Mouse (Mus musculus) midbrain, postnatal 0 days (tissue): ENCODE measurements around the gene Triobp. TPM values are rescaled to one million over a fixed set of nuclear protein-coding genes. Genes with fewer than 3 reads are reported as not detected.

Experiments used
- ATAC-seq: fragments of 200-750 bp; cut with Nextera tagmentation; 2 replicates; pipeline ENCODE4 v1.8.0; 2017; ENCODE audit warnings: moderate number of reproducible peaks, mild to moderate bottlenecking, moderate TSS enrichment, moderate library complexity; ENCODE audit not compliant: low FRiP score
- DNase-seq: peaks from one replicate; pipeline ENCODE4 v3.0.0-alpha.2; 2015; ENCODE audit warnings: low spot score
- H3K27ac ChIP-seq: fragments of 300-500 bp; sonication (generic); 2 replicates; pipeline ENCODE4 v1.5.1; 2014; ENCODE audit warnings: low read depth, mild to moderate bottlenecking, low read length, mixed read lengths
- H3K27me3 ChIP-seq: fragments of 300-500 bp; sonication (generic); 2 replicates; pipeline ENCODE4 v1.6.1; 2014; ENCODE audit warnings: low read length, control low read depth, mixed read lengths; ENCODE audit not compliant: insufficient read depth
- H3K36me3 ChIP-seq: fragments of 300-500 bp; sonication (generic); 2 replicates; pipeline ENCODE4 v1.6.1; 2014; ENCODE audit warnings: low read length, control low read depth, mixed read lengths; ENCODE audit not compliant: insufficient read depth
- H3K4me1 ChIP-seq: fragments of 300-500 bp; sonication (generic); 2 replicates; pipeline ENCODE4 v1.6.1; 2014; ENCODE audit warnings: mild to moderate bottlenecking, control low read depth, antibody characterized with exemption, low read length, mixed read lengths; ENCODE audit not compliant: insufficient read depth
- H3K4me2 ChIP-seq: fragments of 300-500 bp; sonication (generic); 2 replicates; pipeline ENCODE4 v1.6.1; 2014; ENCODE audit warnings: low read depth, mild to moderate bottlenecking, low read length, mixed read lengths; ENCODE audit not compliant: poor library complexity, severe bottlenecking
- H3K4me3 ChIP-seq: fragments of 300-500 bp; sonication (generic); 2 replicates; pipeline ENCODE4 v1.5.1; 2014; ENCODE audit warnings: low read depth, mild to moderate bottlenecking, low read length, moderate library complexity
- H3K9ac ChIP-seq: fragments of 300-500 bp; sonication (generic); replicated peaks from 2 replicates; pipeline ENCODE4 v1.6.1; 2014; ENCODE audit warnings: mild to moderate bottlenecking, low read length, moderate library complexity, mixed read lengths; ENCODE audit not compliant: poor library complexity, severe bottlenecking
- H3K9me3 ChIP-seq: fragments of 300-500 bp; sonication (generic); 2 replicates; pipeline ENCODE4 v1.6.1; 2016; ENCODE audit warnings: low read length, control low read depth
- CTCF ChIP-seq: IDR thresholded peaks from 2 replicates; pipeline ENCODE4 v1.5.1; 2016; ENCODE audit warnings: antibody characterized with exemption, mild to moderate bottlenecking
- WGBS: fragments of 180-500 bp; shearing (Covaris S2); extraction: QIAGEN DNeasy Blood & Tissue Kit; methylation state at CpG from one replicate; pipeline ENCODE4 v1.1.7; 2014; 5-methylcytosine and 5-hydroxymethylcytosine counted together
- polyA plus RNA-seq: library from polyadenylated mRNA; unstranded; fragments of >200 nt; fragmentation: Nextera tagmentation; extraction: Ambion mirVana; gene quantifications from 2 replicates; pipeline ENCODE4 v1.2.1, GENCODE M21; 2015
- total RNA-seq: library from RNA; depleted of rRNA; stranded (reverse); fragments of >200 nt; gene quantifications from 2 replicates; pipeline ENCODE4 v1.2.3, GENCODE M21; 2014

The Triobp gene
- total and polyA plus RNA-seq, 2 experiments from 2014 or later: 28.4 to 40.0 TPM

DNA sequence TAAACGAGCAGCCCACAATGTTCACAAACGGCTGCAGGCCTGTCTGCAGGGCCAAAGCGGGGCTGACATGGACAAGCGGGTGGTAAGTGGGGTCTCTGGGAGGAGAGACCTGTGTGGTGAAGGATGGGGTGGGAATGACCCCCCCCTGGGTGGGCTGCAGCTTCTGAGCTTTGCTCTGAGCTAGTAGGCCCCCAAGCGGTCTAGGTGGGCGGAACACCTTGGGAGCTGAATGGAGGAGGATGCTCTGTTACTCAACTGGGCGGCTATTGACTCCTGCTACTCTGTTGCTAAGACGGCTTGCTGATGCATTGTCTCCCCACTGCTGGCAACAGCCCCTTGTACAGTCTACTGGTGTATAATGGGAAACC is 46.1 kb upstream of the Triobp start:
- no peak overlapping the region for H3K4me3 ChIP-seq
- no peak overlapping the region for H3K4me2 ChIP-seq
- no peak for ATAC-seq

GRCm38 (mm10) chr15:78903243-78903642 is 44.3 kb upstream of the Triobp start:
- ATAC-seq: peak; percentile 6; the same call in 1 of the 2 replicates

More for the DNA sequence above, 46.1 kb upstream of the Triobp start:
- H3K4me1 ChIP-seq: 0 out of 2 replicates have a peak, but pooled peaks cover 3% of the 10 kb centered on the region
- no peak overlapping the region for H3K27ac ChIP-seq
- no peak overlapping the region for H3K9ac ChIP-seq
- no peak for DNase-seq
- H3K27me3 ChIP-seq: peaks cover 3% of the 10 kb centered on the region; the same call in 1 of the 2 replicates
- 39% methylated on average over 8 of the region's 8 CpGs for WGBS
- H3K36me3 ChIP-seq: peaks cover 2% of the 10 kb centered on the region; the same call in 1 of the 2 replicates
- peak; percentile 16; the same call in 1 of the 2 replicates for TF ChIP-seq CTCF
- no peaks in the 10 kb centered on the region for H3K9me3 ChIP-seq

DNA sequence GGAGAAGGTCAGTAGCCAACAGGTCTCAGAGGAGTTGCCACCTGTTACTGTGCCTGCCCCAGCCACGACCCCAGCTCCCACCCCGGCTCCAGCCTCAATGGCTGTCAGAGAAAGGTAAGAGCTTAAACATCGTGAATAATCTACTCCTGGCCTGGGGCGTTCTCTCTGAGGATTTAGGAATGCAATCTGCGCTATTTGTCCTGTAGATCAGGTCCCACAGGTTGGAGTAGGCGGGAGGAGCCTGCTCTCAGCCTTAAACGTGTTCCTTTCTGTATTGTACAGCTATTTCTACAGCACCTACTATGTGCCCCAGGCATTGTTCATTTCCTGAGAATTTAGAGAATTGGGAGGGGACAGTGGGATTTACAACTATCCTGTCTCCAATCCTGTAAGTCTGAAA is 39.1 kb upstream of the Triobp start:
- no peaks in the 10 kb centered on the region for H3K27me3 ChIP-seq
- no peak for TF ChIP-seq CTCF
- H3K4me3 ChIP-seq: no peak overlapping the region
- no peaks in the 10 kb centered on the region for H3K4me1 ChIP-seq
- H3K9me3 ChIP-seq: no peaks in the 10 kb centered on the region
- H3K36me3 ChIP-seq: peaks cover 2% of the 10 kb centered on the region; the same call in 1 of the 2 replicates
- DNase-seq (no peak), ATAC-seq (no peak)
- WGBS: 80% methylated on average over 7 of the region's 7 CpGs
- no peak overlapping the region for H3K27ac ChIP-seq
- no peak overlapping the region for H3K4me2 ChIP-seq
- H3K9ac ChIP-seq: 0 out of 2 replicates have a peak overlapping the region, but pooled peaks have one; percentile 8

More at GRCm38 (mm10) chr15:78903243-78903642, 44.3 kb upstream of the Triobp start:
- Histone ChIP-seq H3K36me3 (peaks cover 2% of the 10 kb centered on the region; the same call in 1 of the 2 replicates), H3K4me3 (no peak overlapping the region), H3K27me3 (peaks cover 3% of the 10 kb centered on the region; the same call in 1 of the 2 replicates), H3K4me1 (0 out of 2 replicates have a peak, but pooled peaks cover 3% of the 10 kb centered on the region), H3K4me2 (no peak overlapping the region), H3K9me3 (no peaks in the 10 kb centered on the region), H3K27ac (no peak overlapping the region), H3K9ac (no peak overlapping the region)
- peak; percentile 80 for DNase-seq
- TF ChIP-seq CTCF: peak; percentile 91
- 2% methylated on average over 2 of the region's 2 CpGs for WGBS

GRCm38 (mm10) chr15:78908982-78909381 is 38.5 kb upstream of the Triobp start:
- Histone ChIP-seq H3K4me1 (no peaks in the 10 kb centered on the region), H3K36me3 (peaks cover 2% of the 10 kb centered on the region; the same call in 1 of the 2 replicates), H3K4me3 (no peak overlapping the region), H3K4me2 (no peak overlapping the region), H3K9me3 (no peaks in the 10 kb centered on the region), H3K27me3 (no peaks in the 10 kb centered on the region), H3K9ac (0 out of 2 replicates have a peak overlapping the region, but pooled peaks have one; percentile 8), H3K27ac (no peak overlapping the region)
- TF ChIP-seq CTCF: no peak
- WGBS: 85% methylated on average over 8 of the region's 8 CpGs
- ATAC-seq (no peak), DNase-seq (no peak)

- no peaks in the 10 kb centered on the region; the same call in 1 of the 2 replicates for H3K4me1 ChIP-seq
- WGBS: 28% methylated on average over 9 of the region's 9 CpGs
- no peaks in the 10 kb centered on the region for H3K36me3 ChIP-seq
- TF ChIP-seq CTCF: peak; percentile 69
- H3K27me3 ChIP-seq: no peaks in the 10 kb centered on the region
- H3K27ac ChIP-seq: no peak overlapping the region
- H3K4me2 ChIP-seq: no peak overlapping the region
- H3K9me3 ChIP-seq: no peaks in the 10 kb centered on the region
- no peak overlapping the region for H3K4me3 ChIP-seq
- no peak overlapping the region for H3K9ac ChIP-seq
- no peak for ATAC-seq
- peak; percentile 60 for DNase-seq
Measured at GRCm38 (mm10) chr15:78912040-78912439, 35.5 kb upstream of the Triobp start.

DNA sequence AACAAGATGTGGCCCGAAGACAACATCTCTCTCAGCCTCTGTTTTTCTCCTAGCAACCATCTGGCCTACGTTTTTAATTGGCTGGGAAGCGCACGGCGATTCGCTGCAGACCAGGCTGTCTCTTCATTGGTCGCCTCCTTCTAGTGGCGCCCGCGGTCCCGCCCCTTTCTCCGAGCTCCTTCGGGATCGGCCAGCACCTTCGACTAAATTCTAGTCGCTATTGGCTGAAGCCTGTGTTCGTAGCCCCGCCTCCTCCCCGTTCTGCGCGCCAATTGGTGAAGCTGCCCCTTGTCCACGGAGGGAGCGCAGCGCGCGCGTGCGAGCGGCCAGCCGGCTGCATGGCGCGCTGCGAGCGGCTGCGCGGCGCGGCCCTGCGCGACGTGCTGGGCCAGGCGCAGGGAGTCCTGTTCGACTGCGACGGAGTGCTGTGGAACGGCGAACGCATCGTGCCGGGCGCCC is 33.9 kb upstream of the Triobp start, which contains the start of gene Pdxp:
Pdxp (plus strand) TSS at position 288 of the 459 bp plus-strand sequence.
- Histone ChIP-seq H3K4me1 (no peaks in the 10 kb centered on the region; the same call in 1 of the 2 replicates), H3K9ac (peak within 1 kb of the TSS; percentile 91), H3K27me3 (no peaks in the 10 kb centered on the region), H3K4me2 (peak within 1 kb of the TSS; percentile 63), H3K36me3 (peaks cover 10% of the 10 kb centered on the region), H3K4me3 (peak within 1 kb of the TSS; percentile 71), H3K27ac (peak within 1 kb of the TSS; percentile 97), H3K9me3 (no peaks in the 10 kb centered on the region)
- ATAC-seq (peak; percentile 94), DNase-seq (peak; percentile 99)
- no peak for TF ChIP-seq CTCF
- under 1% methylated on average over 42 of the region's 51 CpGs for WGBS
